Mouse (Mus musculus) midbrain, embryonic 14.5 days (tissue): Measurements from ENCODE around the gene Olfr193. TPM values are rescaled to one million over a fixed set of nuclear protein-coding genes. Genes with fewer than 3 reads are reported as not detected.
A peak's percentile ranks its signal among the peaks of the same experiment; 100 is the strongest.
"Not testable (repeated sequence)": the region's sequence is repeated elsewhere in the genome, so short reads cannot be mapped to it uniquely, and the experiment has no call there.

Source experiments
- ATAC-seq: fragments of 200-750 bp; cut with Nextera tagmentation; 2 replicates; pipeline ENCODE4 v1.8.0; 2017; ENCODE audit warnings: moderate number of reproducible peaks, moderate library complexity; ENCODE audit not compliant: low FRiP score, low TSS enrichment
- DNase-seq: peaks from one replicate; pipeline ENCODE4 v3.0.0-alpha.2; 2015
- H3K27ac ChIP-seq: fragments of 300-500 bp; sonication (generic); replicated peaks from 2 replicates; pipeline ENCODE4 v1.5.1; 2014; ENCODE audit warnings: mild to moderate bottlenecking, low read depth, low read length, moderate library complexity
- H3K27me3 ChIP-seq: fragments of 300-500 bp; sonication (generic); 2 replicates; pipeline ENCODE4 v1.6.1; 2014; ENCODE audit warnings: low read length, control low read depth, mixed read lengths; ENCODE audit not compliant: control insufficient read depth, insufficient read depth
- H3K36me3 ChIP-seq: fragments of 300-500 bp; sonication (generic); 2 replicates; pipeline ENCODE4 v1.6.1; 2014; ENCODE audit warnings: low read length, control low read depth; ENCODE audit not compliant: control insufficient read depth, insufficient read depth
- H3K4me1 ChIP-seq: fragments of 300-500 bp; sonication (generic); 2 replicates; pipeline ENCODE4 v1.6.1; 2014; ENCODE audit warnings: mild to moderate bottlenecking, antibody characterized with exemption, low read length, control low read depth; ENCODE audit not compliant: control insufficient read depth, insufficient read depth
- H3K4me2 ChIP-seq: fragments of 300-500 bp; sonication (generic); 2 replicates; pipeline ENCODE4 v1.6.1; 2014; ENCODE audit warnings: mild to moderate bottlenecking, low read length, moderate library complexity
- H3K4me3 ChIP-seq: fragments of 300-500 bp; sonication (generic); replicated peaks from 2 replicates; pipeline ENCODE4 v1.5.1; 2014; ENCODE audit warnings: low read depth, low read length
- H3K9ac ChIP-seq: fragments of 300-500 bp; sonication (generic); replicated peaks from 2 replicates; pipeline ENCODE4 v1.6.1; 2014; ENCODE audit warnings: mild to moderate bottlenecking, low read length, moderate library complexity
- H3K9me3 ChIP-seq: fragments of 300-500 bp; sonication (generic); 2 replicates; pipeline ENCODE4 v1.6.1; 2016; ENCODE audit warnings: low read length, control low read depth, mixed read lengths; ENCODE audit not compliant: control insufficient read depth
- WGBS: fragments of 180-500 bp; shearing (Covaris S2); extraction: QIAGEN DNeasy Blood & Tissue Kit; methylation state at CpG from one replicate; pipeline ENCODE4 v1.1.7; 2014; 5-methylcytosine and 5-hydroxymethylcytosine counted together
- polyA plus RNA-seq: library from polyadenylated mRNA; unstranded; fragments of >200 nt; fragmentation: Nextera tagmentation; extraction: Ambion mirVana; gene quantifications from 2 replicates; pipeline ENCODE4 v1.2.1, GENCODE M21; 2014

The Olfr193 gene
- not detected in 2 replicates for polyA plus RNA-seq

GRCm38 (mm10) chr16:59111781-59112180 is at the start of gene Olfr193:
Olfr193 (minus strand) TSS chr16:59111881.
- H3K27ac ChIP-seq: no peak within 1 kb of the TSS
- no peaks in the 10 kb centered on the region for H3K9me3 ChIP-seq
- no peaks in the 10 kb centered on the region for H3K4me1 ChIP-seq
- WGBS: 76% methylated on average over 1 of the region's 1 CpGs
- H3K4me3 ChIP-seq: no peak within 1 kb of the TSS
- H3K27me3 ChIP-seq: no peaks in the 10 kb centered on the region
- no peaks in the 10 kb centered on the region for H3K36me3 ChIP-seq
- ATAC-seq: no peak
- no peak within 1 kb of the TSS for H3K9ac ChIP-seq
- DNase-seq: no peak
- H3K4me2 ChIP-seq: no peak within 1 kb of the TSS

DNA sequence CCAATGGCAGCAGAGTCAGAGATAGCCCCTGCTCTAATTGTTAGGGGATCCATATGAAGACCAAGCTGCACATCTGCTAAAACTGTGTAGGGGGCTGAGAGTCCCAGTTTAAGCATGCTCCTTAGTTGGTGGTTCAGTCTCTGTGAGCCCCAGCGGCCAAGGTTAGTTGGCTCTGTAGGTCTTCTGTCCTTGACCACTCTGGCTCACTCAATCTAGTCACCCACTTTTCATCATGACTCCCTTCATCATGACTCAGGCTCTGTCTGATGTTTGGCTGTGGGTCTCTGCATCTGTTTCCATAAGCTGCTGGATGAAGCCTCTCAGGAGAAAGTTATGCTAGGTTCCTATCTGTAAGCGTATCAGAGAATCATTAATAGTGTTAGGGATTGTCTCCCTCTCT is 40.3 kb upstream of the Olfr193 start:
- 94% methylated on average over 2 of the region's 2 CpGs for WGBS
- Histone ChIP-seq H3K4me2 (no peak overlapping the region), H3K4me3 (no peak overlapping the region), H3K4me1 (no peaks in the 10 kb centered on the region), H3K9ac (no peak overlapping the region), H3K36me3 (no peaks in the 10 kb centered on the region), H3K27ac (no peak overlapping the region), H3K9me3 (no peaks in the 10 kb centered on the region), H3K27me3 (no peaks in the 10 kb centered on the region)
- ATAC-seq: 0 out of 2 replicates have a peak, but pooled peaks have one; percentile 20
- DNase-seq: no peak

DNA sequence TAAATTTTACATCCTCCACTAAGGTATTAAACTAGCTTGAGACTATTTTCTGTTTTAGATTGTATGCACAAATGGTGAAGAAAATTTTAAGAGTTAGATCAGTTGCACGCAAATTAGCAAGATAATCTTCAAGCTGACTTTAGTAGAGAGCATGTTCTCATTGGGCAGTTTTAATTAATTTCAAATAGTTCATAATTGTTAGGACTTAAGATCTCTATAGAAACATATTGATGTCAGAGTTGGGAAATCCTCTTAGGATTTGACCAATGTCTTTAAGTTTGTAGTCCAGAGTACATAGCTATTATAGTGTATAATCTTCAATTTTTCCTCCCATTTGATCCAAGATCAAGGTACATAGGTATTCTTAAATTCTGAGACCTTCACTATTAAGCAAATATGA is 35.1 kb upstream of the Olfr193 start, which contains the start of gene Olfr195:
Gene Olfr195, plus strand, starts transcription at position 301 of the 400 bp plus-strand sequence.
- Histone ChIP-seq H3K36me3 (no peaks in the 10 kb centered on the region), H3K27ac (no peak within 1 kb of the TSS), H3K4me2 (no peak within 1 kb of the TSS), H3K4me1 (no peaks in the 10 kb centered on the region), H3K9me3 (no peaks in the 10 kb centered on the region), H3K27me3 (no peaks in the 10 kb centered on the region), H3K9ac (no peak within 1 kb of the TSS), H3K4me3 (no peak within 1 kb of the TSS)
- no peak for ATAC-seq
- 92% methylated on average over 1 of the region's 1 CpGs for WGBS
- no peak for DNase-seq

DNA sequence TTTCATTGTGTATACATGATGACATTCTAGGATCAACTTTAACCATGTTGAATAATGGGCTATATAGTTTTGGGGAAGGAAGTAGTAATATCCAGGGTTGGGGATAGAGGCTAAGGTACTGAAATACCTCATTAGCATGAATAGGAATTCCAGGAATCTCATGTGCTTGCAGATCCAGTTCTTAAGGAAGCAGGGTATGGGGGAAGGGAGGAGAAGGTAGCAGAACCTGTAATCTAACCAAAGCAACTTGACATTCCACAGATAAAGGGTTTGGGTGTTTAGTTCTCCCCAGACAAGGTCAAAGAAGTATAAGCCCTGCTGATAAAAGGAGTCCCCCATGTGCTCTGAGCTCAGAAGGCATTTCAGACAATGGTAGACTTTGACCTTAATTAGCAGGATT is 29.4 kb upstream of the Olfr193 start:
- Histone ChIP-seq H3K4me2 (no peak overlapping the region), H3K4me3 (no peak overlapping the region), H3K36me3 (no peaks in the 10 kb centered on the region), H3K27me3 (no peaks in the 10 kb centered on the region), H3K4me1 (no peaks in the 10 kb centered on the region), H3K9ac (no peak overlapping the region), H3K27ac (no peak overlapping the region), H3K9me3 (no peaks in the 10 kb centered on the region)
- DNase-seq (no peak), ATAC-seq (no peak)

- DNase-seq (no peak), ATAC-seq (no peak)
- no peak overlapping the region for H3K27ac ChIP-seq
- no peaks in the 10 kb centered on the region for H3K36me3 ChIP-seq
- no peak overlapping the region for H3K4me3 ChIP-seq
- no peaks in the 10 kb centered on the region for H3K27me3 ChIP-seq
- no peaks in the 10 kb centered on the region for H3K4me1 ChIP-seq
- 87% methylated on average over 1 of the region's 1 CpGs for WGBS
- H3K9ac ChIP-seq: no peak overlapping the region
- no peaks in the 10 kb centered on the region for H3K9me3 ChIP-seq
- H3K4me2 ChIP-seq: no peak overlapping the region
Observed at GRCm38 (mm10) chr16:59130740-59131139, 19.1 kb upstream of the Olfr193 start.

DNA sequence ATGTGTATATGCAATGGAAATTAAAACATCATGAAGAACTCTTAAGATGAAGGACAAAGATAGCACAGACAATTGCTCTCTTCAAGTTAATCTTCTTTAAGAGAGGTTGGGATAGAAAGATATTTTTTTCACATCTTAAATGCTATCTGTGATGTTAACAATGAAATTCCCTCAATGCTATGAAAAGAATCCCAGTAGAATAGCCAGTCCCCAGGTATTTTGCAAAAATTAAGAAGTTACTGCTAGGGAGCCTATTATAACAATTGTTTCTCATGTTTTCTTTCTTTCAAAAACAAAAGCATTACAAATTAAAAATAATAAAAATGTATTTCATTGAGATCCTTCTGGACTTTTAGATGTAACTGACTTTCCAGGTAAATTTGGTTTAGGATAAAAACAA is 9.3 kb upstream of the Olfr193 start, which contains the start of gene Olfr194:
Gene Olfr194, minus strand, starts transcription at position 101 of the 400 bp plus-strand sequence.
- no peak for ATAC-seq
- Histone ChIP-seq H3K9me3 (no peaks in the 10 kb centered on the region), H3K4me3 (no peak within 1 kb of the TSS), H3K27me3 (no peaks in the 10 kb centered on the region), H3K36me3 (no peaks in the 10 kb centered on the region), H3K27ac (no peak within 1 kb of the TSS), H3K9ac (no peak within 1 kb of the TSS), H3K4me1 (no peaks in the 10 kb centered on the region), H3K4me2 (no peak within 1 kb of the TSS)
- DNase-seq: no peak

- H3K4me1 ChIP-seq, H3K4me2 ChIP-seq, H3K4me3 ChIP-seq, H3K9ac ChIP-seq, ATAC-seq, H3K9me3 ChIP-seq, H3K27ac ChIP-seq, H3K27me3 ChIP-seq, H3K36me3 ChIP-seq, DNase-seq: not testable (repeated sequence)
- WGBS: 76% methylated on average over 5 of the region's 5 CpGs
Observed at GRCm38 (mm10) chr16:59108522-59108921, 3.2 kb downstream of the Olfr193 start.

GRCm38 (mm10) chr16:59105312-59105711 is 6.4 kb downstream of the Olfr193 start:
- H3K27me3 ChIP-seq: no peaks in the 10 kb centered on the region
- ATAC-seq: no peak

GRCm38 (mm10) chr16:59089722-59090121 is 22.0 kb downstream of the Olfr193 start, which contains the start of gene Olfr191:
Olfr191 (minus strand) TSS chr16:59089822.
- peak; percentile 10 for DNase-seq
- H3K27me3 ChIP-seq, H3K9ac ChIP-seq, H3K36me3 ChIP-seq, H3K4me3 ChIP-seq, H3K4me1 ChIP-seq, ATAC-seq, H3K27ac ChIP-seq, H3K4me2 ChIP-seq, H3K9me3 ChIP-seq: not testable (repeated sequence)
- 14% methylated on average over 1 of the region's 1 CpGs for WGBS

More at GRCm38 (mm10) chr16:59105312-59105711, 6.4 kb downstream of the Olfr193 start:
- 88% methylated on average over 2 of the region's 2 CpGs for WGBS
- Histone ChIP-seq H3K4me2 (no peak overlapping the region), H3K9me3 (no peaks in the 10 kb centered on the region), H3K4me1 (no peaks in the 10 kb centered on the region), H3K4me3 (no peak overlapping the region), H3K9ac (no peak overlapping the region), H3K27ac (no peak overlapping the region), H3K36me3 (no peaks in the 10 kb centered on the region)
- no peak for DNase-seq
